In the genomic region with DNA sequence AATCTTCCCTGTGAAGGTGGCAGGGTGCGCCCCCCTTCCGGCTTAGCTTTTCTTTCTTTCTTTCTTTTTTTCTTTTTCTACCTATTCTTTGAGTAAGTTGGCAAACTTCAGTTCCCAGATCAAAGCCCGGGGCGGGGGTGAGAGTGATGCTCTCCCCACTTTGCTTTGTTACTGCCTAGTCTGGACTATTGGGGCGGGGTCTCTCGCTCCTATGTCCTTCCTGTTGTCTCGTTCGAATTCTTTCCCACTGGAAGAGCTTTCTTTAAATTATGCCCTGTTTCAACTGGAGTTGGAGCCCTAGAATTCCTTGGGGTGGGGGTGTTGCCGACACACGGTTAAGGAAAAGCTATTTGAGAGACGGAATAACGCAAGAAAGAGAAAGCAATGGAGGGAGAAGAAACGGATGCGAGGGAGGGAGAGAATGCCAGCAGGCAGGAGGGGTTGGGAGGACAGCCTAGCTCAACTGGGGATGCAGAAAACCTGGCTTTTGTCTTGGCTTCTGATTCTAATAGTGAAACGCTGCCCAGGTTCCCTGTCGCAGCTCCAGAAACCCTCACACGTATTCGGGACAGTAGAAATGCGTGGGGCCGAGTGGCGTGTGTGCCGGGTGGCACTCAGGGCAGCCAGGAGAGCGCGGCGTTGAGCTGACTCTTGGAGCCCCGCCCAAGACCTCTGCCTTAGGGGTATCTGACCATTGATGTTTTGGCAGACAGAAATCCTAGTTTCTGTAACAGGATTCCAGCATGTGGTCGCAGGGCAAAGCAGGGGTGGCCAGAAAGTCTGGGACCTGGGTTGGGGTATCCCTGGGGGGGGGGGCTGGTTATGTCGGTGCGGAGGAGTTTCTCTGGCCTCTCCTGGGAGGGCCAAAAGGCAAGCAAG, we compare ENCODE assay signal across 10 mouse cellular contexts. TPM values are rescaled to one million over a fixed set of nuclear protein-coding genes. Genes with fewer than 3 reads are reported as not detected.
DNase-seq lines count a peak whose midpoint lies in the region; ATAC-seq lines count a peak whose summit lies in the region.
"Had no signal": no experiment of that assay in that cellular context is flagged by ENCODE, and none has a peak within 500 bp of the region (broad histone marks: within the 10 kb centered on the region; RNA-seq: fewer than 3 reads in every experiment).

No protein-coding gene starts in this region.

- peak overlapping the region; percentile 35 for H3K4me3 ChIP-seq in embryonic facial prominence, embryonic 14.5 days (ENCODE audit: low read depth, low read length)
- peak overlapping the region; percentile 16 for H3K4me3 ChIP-seq in intestine, embryonic 14.5 days (ENCODE audit: low read depth, low read length)
- peak overlapping the region; percentile 43 for H3K4me3 ChIP-seq in neural tube, embryonic 14.5 days (ENCODE audit: low read depth, low read length)

- no peak overlapping the region for H3K27ac ChIP-seq in embryonic facial prominence, embryonic 14.5 days (replicated peaks; ENCODE audit: low read depth, low read length)
- H3K27ac ChIP-seq in intestine, embryonic 14.5 days (ENCODE audit: low read depth): no peak overlapping the region
- peak overlapping the region; percentile 82 for H3K27ac ChIP-seq in neural tube, embryonic 14.5 days (ENCODE audit: low read depth, low read length)
- H3K27ac ChIP-seq: liver, embryonic 14.5 days had no signal

- peak; percentile 57 for DNase-seq in left cerebral cortex, postnatal 4 days
- DNase-seq in left cerebral cortex, adult 9 months (ENCODE audit: low spot score in 2 of 2): no peak
- no peak for DNase-seq in embryonic facial prominence, embryonic 14.5 days (ENCODE audit: low spot score)
- peak; percentile 53 for DNase-seq in intestine, embryonic 14.5 days (ENCODE audit: low spot score)
- DNase-seq in spleen, adult 12 weeks (ENCODE audit: low spot score): no peak
- no peak for DNase-seq in ovary, postnatal 10 days (ENCODE audit: low spot score)
- DNase-seq in kidney, postnatal 10 days: no peak

- WGBS in embryonic facial prominence, embryonic 14.5 days: 1% methylated on average over 22 of the region's 29 CpGs
- WGBS in intestine, embryonic 14.5 days: 2% methylated on average over 29 of the region's 29 CpGs
- 1% methylated on average over 29 of the region's 29 CpGs for WGBS in neural tube, embryonic 14.5 days

- peaks cover 24% of the 10 kb centered on the region for H3K4me1 ChIP-seq in embryonic facial prominence, embryonic 14.5 days (ENCODE audit: control insufficient read depth, insufficient read depth, low read length)
- H3K4me1 ChIP-seq in intestine, embryonic 14.5 days (replicated peaks; ENCODE audit: control insufficient read depth, insufficient read depth, low read length): peaks cover 5% of the 10 kb centered on the region; the same call in 1 of the 2 replicates
- peaks cover 5% of the 10 kb centered on the region; the same call in 1 of the 2 replicates for H3K4me1 ChIP-seq in neural tube, embryonic 14.5 days (ENCODE audit: control insufficient read depth, insufficient read depth, low read length)

- peaks cover 81% of the 10 kb centered on the region for H3K27me3 ChIP-seq in embryonic facial prominence, embryonic 14.5 days (replicated peaks; ENCODE audit: control insufficient read depth, insufficient read depth, low read length)
- peaks cover 85% of the 10 kb centered on the region for H3K27me3 ChIP-seq in intestine, embryonic 14.5 days (replicated peaks; ENCODE audit: control insufficient read depth, insufficient read depth, low read length)
- peaks cover 17% of the 10 kb centered on the region; the same call in 1 of the 2 replicates for H3K27me3 ChIP-seq in neural tube, embryonic 14.5 days (ENCODE audit: control insufficient read depth, insufficient read depth, low read length)

- no peak overlapping the region; the same call in 1 of the 2 replicates for H3K9ac ChIP-seq in embryonic facial prominence, embryonic 14.5 days (ENCODE audit: low read depth, low read length)
- H3K9ac ChIP-seq in intestine, embryonic 14.5 days (ENCODE audit: low read length): no peak overlapping the region
- H3K9ac ChIP-seq in neural tube, embryonic 14.5 days (replicated peaks; ENCODE audit: low read depth, low read length): peak overlapping the region; percentile 47
- H3K9ac ChIP-seq: liver, embryonic 14.5 days had no signal

- ATAC-seq in embryonic facial prominence, embryonic 14.5 days (ENCODE audit: low read depth): no peak
- ATAC-seq in intestine, embryonic 14.5 days (replicated peaks; ENCODE audit: low FRiP score, low TSS enrichment, low read depth): no peak
- ATAC-seq in neural tube, embryonic 14.5 days (ENCODE audit: low read depth): peak; percentile 26
- ATAC-seq: activated CD4-positive, CD25-positive, alpha-beta regulatory T cell, adult 4 months had no signal

- no peaks in the 10 kb centered on the region for H3K9me3 ChIP-seq in embryonic facial prominence, embryonic 14.5 days (ENCODE audit: control insufficient read depth, low read length)
- no peaks in the 10 kb centered on the region for H3K9me3 ChIP-seq in intestine, embryonic 14.5 days (ENCODE audit: control insufficient read depth, low read length)
- H3K9me3 ChIP-seq in neural tube, embryonic 14.5 days (ENCODE audit: control insufficient read depth, low read length): no peaks in the 10 kb centered on the region

- peak overlapping the region; percentile 59 for H3K4me2 ChIP-seq in embryonic facial prominence, embryonic 14.5 days (ENCODE audit: low read depth, low read length)
- H3K4me2 ChIP-seq in intestine, embryonic 14.5 days (ENCODE audit: low read length): peak overlapping the region; percentile 30
- H3K4me2 ChIP-seq in neural tube, embryonic 14.5 days (ENCODE audit: low read depth, low read length): peak overlapping the region; percentile 67

- H3K36me3 ChIP-seq in embryonic facial prominence, embryonic 14.5 days (ENCODE audit: control insufficient read depth, insufficient read depth, low read length): no peaks in the 10 kb centered on the region
- no peaks in the 10 kb centered on the region for H3K36me3 ChIP-seq in intestine, embryonic 14.5 days (ENCODE audit: control insufficient read depth, insufficient read depth, low read length)
- no peaks in the 10 kb centered on the region for H3K36me3 ChIP-seq in neural tube, embryonic 14.5 days (ENCODE audit: control insufficient read depth, insufficient read depth, low read length)

- intact Hi-C loops in left cerebral cortex, postnatal 4 days (cut with DNase I): loop anchor here (10.0 kb wide), 1 partner anchor 334 kb away; no protein-coding TSS in a partner anchor

RNA-seq across cellular contexts. Expression of gene Adcyap1, which starts 1.8 kb away (rescaled TPM):
- 10 to 100 TPM; 24.0 to 28.1 TPM for total RNA-seq in left cerebral cortex, postnatal 4 days (2021)
- polyA plus RNA-seq in embryonic facial prominence, embryonic 14.5 days (2014; fragmentation: Nextera tagmentation; extraction: Ambion mirVana): 3.8 and 4.8 TPM in 2 replicates
- 2.4 and 3.2 TPM in 2 replicates for polyA plus RNA-seq in intestine, embryonic 14.5 days (2014; fragmentation: Nextera tagmentation; extraction: Ambion mirVana)
- polyA plus RNA-seq in neural tube, embryonic 14.5 days (2014; fragmentation: Nextera tagmentation; extraction: Ambion mirVana): 41.9 and 45.2 TPM in 2 replicates
- polyA plus RNA-seq: liver, embryonic 14.5 days had no signal

Comparison
In these comparisons a context has a peak if more than half of its experiments do, and no peak if none do; other contexts are left out.
1. DNase-seq: peak in left cerebral cortex, postnatal 4 days (single experiment) and intestine, embryonic 14.5 days (single experiment); none in left cerebral cortex, adult 9 months (0 of 2), embryonic facial prominence, embryonic 14.5 days (single experiment), spleen, adult 12 weeks (single experiment), ovary, postnatal 10 days (single experiment) and kidney, postnatal 10 days (single experiment).
2. Peak in every context shown above with its lines, with median percentiles within 50 percentile points of each other: H3K4me2 ChIP-seq and H3K4me3 ChIP-seq.